Mouse (Mus musculus): Measurements from ENCODE around the gene Gm20431.

Gene Gm20431

DNA sequence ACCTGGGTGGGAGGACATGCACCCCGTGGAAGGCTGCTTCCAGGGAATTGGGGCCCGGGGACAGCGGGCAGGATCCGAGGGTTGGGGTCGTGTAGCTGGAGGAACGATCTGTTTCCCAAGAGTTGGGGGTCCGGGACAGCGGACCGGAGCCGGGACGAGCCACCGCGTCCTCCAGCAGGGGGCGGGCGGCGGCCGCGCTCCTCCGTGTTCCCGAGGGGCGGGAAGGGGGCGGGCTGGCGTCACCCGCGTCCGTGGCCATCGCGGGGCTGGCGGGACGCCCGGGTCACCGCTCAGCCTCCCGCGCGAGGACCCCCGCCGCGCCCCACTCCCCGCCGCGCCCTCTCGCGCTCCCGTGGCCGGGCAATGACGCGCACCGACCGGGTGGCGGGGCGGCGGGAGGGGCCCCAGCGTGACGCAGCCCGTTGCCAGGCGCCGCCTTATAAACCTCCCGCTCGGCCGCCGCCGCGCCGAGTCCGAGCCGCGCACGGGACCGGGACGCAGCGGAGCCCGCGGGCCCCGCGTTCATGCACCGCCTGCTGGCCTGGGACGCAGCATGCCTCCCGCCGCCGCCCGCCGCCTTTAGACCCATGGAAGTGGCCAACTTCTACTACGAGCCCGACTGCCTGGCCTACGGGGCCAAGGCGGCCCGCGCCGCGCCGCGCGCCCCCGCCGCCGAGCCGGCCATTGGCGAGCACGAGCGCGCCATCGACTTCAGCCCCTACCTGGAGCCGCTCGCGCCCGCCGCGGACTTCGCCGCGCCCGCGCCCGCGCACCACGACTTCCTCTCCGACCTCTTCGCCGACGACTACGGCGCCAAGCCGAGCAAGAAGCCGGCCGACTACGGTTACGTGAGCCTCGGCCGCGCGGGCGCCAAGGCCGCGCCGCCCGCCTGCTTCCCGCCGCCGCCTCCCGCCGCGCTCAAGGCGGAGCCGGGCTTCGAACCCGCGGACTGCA is 27.5 kb upstream of the Gm20431 start, which contains the start of gene Cebpb:
Cebpb (plus strand) TSS at position 418 of the 954 bp plus-strand sequence.
- peak; percentile 91 for DNase-seq

DNA sequence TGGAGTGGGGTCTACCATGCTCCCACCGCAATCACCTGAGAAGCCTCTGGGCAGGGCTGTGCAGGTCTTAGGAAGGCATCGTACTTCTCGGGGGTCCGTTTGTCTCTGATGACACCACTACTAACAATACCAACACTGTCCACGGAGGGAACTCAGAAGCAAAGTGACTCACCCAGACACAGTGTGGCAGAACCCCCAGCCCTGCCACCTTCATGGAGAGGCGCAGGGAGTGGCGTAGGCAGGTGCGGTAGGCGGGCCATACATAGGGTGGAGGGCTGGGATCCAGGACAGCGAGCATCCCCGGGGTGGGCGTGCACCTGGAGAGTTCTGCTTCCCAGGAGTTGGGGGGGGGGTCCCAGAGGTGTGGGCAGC is 26.8 kb upstream of the Gm20431 start:
- DNase-seq = no peak

DNA sequence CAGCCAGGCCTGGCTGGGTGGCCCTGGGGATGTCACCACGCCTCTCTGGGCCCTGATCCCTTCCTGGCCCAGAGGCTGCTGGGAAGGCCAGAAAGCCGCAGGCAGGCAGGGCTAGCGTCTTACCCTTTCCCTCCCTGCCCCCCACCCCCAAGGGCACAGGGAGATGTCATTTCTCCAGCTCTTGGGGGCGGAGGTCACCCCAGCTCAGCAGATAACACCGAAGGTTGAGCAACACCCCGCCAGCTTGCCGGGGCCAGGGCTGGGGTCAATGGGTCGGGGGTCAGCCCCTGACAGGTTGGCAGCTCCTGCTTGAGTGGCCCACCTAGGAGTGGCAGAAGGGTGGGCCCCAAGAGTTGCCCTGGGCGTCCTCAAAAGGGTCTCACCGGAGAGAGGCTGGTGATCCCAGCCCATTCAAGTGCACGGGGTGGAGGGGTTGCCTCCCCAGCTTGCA is 26.4 kb upstream of the Gm20431 start:
- no peak for DNase-seq

DNA sequence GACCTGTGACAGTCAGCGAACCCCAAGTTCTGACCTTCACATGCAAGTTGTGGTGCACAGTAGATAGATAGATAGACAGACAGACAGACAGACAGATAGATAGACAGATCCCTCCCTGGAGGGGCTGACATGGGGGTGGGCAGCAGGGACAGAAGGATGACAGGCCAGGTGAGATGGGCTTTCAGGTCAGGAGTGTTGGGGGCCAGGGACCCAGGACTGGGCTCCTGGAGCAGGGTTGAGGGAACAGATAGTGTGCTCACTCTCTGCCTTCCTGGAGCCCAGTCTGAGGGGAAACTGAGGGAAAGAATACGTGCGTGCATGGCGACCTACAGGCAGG is 25.9 kb upstream of the Gm20431 start:
- DNase-seq = no peak

DNA sequence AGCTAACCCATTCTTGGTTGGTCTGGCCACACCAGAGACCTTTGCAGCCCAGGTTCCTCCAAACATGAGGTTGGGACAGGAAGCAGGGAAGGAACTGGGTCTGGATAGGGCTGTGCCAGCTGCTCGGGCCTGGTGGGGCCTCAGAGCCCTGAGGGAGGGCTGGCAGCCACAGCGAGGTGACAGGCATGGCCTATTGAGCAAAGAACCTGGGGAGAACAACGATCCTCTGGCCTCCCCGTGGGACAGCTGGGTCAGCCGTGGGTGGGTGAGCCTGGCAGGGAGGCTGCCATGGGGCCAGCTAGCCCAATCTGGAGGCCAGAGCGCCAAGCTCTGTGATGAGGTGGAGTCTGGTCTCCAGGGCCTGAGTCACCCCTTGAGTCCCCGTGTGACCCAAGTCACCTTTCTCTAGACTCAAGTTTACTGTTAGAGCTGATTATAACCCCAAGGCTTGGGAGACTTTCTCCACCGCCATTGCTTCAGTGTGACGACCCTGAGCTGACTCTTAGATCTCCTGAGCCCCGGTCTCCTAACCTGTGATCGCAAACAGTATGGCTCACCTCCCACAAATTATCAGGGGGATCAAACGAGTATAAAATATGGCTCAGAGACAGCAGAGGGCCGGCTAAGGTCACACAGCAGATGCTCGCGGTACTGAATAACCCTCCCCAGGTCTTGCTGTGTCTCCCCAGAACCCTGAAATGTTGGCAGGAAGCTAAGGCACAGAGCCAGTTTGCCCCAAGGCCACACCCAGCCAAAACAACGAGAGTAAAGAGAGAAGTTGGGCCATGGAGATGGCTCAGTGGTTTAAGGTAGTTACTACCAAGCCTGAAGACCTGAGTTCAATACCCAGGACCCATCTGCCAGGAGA is 25.3 kb upstream of the Gm20431 start:
- no peak for DNase-seq

DNA sequence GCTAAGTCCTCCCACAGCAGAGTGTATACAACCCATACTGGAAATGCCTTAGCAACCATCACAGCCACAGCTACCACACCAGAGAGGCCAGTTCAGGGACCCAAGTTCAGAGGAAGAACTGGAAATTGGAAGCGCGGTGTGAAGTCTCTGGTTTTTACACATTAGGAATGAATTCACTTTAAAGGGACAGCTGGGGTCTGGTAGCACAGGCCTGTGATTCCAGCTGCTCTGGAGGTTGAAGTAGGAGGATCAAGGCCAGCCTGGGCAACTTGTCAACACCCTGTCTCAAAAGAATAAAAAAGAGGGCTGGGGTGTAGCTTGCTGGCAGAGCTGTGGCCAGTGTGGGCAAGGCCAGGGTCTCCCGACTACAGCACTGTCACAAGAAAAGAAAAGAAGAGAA is 24.6 kb upstream of the Gm20431 start:
- DNase-seq = no peak

DNA sequence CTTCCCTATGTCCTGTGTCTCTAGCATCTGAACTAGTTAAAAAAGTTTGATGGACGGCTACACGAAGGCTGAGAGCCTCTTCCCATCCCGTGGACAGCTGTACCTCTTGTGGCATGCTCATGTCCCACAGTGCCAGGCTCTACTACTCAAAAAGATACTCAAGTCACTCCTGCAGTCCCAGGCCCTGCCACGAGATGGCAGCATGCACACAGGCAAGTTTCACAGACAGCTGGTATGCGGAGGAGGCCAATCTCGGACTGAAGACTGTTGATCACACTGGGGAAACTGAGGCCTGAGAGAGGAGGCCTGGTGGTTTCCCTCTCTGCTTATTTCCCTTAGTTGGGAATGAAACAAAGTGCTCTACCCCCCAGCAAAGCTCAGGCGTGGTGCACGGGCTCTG is 23.8 kb upstream of the Gm20431 start:
- DNase-seq = peak; percentile 98

DNA sequence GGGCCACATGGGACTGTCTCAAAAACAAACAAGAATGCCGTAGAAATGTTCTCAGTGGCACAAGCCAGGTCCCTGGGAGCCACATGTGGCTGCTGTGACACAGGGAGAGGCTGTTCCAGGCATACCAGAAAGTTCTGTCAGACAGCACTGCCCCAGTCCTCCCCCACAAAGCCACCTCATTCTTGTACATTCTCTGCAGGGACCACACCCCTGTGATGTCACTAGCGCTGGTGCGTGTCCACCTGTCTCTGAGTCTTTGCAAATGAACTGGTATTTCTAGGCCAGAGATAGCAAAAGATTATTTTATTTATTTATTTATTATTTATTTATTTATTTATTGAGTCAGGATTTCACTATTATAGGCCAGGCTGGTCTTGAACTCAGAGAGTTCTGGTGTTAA is 22.4 kb upstream of the Gm20431 start:
- no peak for DNase-seq

DNA sequence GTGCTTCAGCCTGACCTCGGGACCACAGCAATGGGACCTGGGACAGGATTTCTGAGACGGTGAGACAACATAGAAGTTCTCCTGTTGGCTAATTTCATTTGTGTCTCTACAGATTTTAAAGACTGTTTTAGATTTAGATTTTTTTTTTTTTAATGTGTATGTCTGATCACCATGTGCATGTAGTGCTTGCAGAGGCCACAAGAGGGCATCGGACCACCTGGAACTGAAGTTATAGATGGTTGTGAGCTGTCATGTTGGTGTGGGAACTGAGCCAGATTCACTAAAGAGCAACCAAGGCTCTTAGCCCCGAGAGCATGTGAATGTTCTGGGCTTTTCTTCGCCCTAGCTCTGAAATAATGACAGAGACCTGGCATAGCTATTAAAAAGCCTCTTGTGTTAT is 19.4 kb upstream of the Gm20431 start:
- DNase-seq = peak; percentile 72

DNA sequence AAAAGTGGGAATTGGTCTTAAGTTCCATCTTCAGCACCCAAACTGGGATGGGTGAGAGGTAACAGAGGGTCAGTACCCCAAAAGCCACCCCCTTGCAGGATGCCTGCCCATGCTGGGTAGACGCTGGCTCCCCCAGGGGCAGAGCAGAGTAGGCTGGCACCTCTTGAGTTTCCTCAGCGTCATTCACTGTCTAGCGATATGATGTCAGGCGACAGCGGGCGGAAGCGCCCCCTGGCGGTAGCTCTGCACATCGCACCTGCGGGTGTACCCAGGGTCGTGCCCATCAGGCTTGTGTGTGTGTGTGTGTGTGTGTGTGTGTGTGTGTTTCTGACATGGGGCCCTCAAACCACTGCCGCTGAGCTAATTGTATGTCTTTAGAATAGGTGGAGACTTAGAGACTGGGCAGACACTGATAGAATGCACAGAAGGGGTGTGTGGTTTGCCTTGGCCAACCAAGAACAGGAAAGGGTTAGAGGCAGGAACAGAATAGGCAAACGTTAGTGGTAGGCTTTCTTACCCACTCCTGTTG is 18.7 kb upstream of the Gm20431 start:
- peak; percentile 89 for DNase-seq

DNA sequence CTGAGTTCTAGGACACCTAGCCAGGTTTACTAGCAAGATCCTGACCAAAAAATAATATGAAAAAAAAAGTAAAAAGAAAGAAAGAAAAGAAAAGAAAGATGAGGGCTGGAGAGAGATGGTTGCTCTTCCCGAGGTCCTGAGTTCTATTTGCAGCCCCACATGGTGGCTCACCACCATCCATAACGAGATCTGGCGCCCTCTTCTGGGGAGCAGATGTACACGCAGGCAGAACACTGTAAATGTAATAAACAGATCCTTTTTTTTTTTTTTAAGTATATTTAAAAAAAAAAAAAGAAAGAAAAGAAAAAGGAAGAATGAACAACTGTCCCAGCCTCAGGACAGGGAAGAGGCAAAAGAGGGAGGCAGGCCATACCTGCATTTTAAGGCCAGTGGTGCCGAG is 17.3 kb upstream of the Gm20431 start:
- no peak for DNase-seq

DNA sequence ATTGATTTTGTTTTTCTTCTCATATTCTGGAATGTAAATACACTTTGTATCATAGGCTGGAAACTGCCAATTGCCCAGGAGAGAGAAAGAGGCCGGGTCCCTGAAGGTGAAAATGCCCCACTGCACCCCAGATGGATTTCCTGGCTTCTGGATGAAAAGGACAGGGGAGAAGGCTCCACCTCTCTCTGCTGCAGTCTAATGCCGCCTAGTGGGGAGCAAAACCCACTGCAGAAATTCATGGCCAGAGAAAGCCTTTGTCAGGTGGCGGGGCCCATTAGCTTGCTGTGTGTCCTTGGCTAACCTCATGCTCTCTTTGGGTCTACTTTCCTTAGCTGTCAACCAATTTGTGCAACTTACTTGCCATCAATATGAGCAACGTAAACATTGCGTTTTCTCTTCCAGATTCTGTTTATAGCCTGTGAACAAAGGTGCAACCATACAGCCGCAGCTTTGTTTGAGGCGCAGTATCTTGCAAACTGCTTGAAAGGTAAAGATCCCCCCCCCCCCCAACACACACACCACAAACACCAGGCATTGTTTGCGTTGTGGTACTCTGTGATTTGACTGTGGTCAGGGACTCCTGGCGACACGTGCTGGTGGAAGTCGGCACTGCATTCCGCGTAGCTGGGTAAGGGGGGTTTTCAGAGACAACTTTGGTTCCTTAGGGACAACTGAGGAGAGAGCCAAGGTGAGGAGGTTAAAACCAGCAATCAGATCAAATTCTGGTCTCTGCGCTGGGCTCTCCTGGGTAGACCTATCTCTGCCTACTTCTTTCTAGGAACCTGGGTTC is 14.0 kb upstream of the Gm20431 start:
- DNase-seq = peak; percentile 58

DNA sequence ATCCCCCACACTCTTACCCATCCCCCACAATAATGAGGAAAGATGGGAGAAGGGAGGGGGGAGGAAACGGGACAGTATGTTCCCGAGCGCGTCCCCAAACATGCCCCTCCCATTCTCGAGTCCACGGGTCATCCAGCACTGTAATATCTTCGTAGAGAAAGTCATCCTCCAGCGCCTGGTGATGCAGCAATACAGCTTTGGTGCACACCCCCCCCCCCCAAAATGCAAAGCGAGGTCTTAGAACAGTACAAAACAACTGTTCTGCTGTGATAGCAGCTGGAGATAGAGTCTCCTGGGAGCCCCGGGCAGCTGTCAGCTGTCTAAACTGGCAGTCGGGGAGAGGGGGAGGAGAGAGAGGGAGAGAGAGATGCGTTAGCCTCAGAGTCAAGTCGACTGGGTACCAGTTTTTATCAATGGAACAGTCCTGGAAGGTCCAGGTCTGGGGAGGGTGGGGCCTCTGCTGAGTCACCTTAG is 11.0 kb upstream of the Gm20431 start:
- DNase-seq = no peak

DNA sequence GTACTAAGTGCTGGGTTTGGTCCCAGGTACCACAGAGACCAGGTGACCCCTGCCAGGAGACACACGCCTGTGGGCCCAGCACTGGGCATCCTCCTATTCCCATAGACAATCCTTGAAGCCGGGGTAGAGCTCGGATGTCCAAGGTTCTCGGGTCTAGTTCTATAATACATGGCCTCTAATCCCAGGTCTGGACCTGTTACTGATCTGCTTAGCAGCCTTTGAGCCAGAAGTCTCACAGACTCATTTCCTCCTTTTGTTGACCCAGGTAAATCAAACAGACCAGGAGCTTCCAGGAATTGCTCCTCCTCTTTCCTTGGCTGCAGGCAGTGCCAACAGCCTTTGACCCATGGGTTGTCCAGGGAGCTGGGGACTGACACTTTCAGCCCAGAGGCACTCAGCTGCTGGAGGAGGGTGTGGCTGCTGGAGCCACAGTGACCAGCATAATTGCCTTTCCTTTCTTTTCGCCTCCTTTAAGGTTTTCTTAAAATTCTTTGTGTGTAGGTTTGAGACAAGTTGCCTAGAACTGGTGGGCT is 9.9 kb upstream of the Gm20431 start:
- DNase-seq = no peak

DNA sequence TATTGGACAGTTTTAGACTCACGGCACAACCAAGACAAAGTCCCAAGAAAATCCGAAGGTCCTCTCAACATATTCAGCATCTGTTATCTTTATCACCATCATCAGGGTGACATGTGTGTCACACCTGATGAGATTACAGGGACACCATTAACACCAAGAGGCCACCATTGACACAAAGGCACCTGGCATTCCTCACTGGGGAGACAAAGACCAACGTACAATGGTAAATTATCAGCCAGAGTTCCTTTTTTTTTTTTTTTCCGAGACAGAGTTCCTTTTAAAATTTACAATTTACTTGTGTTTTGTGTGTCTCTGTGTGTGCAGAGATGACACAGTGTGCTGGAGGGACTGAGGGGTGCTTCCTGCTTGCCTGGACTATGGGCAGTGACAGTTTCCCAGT is 8.1 kb upstream of the Gm20431 start:
- DNase-seq = no peak

DNA sequence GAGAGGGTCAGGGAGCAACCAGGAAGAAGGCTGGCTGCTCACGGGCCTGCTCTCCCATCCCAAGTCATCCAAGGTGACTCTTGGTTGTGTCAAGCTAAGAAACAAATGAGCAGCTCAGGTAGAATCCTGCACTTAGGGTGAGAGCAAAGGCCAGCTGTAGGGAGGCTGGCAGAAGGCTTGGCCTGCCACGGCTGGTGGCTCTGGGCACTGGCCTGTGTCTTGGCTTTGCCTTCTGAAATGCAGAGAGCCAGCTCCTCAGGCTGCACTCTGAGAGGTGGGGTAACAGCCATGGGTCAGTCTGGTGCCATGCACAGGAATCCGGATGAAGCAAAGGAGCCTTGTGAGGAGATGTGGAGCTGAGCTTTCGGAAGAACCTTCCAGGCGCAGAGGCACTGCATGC is 7.1 kb upstream of the Gm20431 start:
- no peak for DNase-seq

DNA sequence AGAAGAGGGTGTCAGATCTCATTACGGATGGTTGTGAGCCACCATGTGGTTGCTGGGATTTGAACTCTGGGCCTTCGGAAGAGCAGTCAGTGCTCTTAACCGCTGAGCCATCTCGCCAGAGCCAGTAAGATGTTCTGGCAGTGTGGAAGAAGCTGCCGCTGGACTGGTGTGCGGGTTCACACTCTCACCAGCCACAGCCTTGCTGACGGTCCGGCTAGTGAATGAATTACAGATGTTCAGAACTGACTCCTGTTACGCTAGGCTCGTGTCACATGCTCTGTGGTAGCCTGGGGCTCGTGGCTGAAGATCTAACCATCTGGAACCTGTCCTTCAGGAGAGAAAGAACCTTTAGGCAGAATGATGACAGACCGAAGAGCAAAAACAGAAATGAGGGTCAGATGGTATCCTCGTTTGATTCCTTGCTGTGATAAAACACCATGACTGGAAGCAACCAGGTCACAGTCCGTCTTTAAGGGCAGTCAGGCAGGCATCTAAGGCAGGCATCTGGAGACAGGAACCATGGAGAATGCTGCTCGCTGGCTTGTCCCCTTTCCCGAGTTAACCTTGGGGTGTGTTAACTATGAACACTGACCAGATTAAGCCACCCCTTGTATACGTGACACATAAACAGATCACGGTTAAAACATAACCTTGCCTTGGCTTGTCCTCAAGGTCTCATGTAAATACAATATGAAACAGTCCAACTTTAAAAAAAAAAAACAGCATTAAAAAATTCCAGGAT is 4.8 kb upstream of the Gm20431 start:
- no peak for DNase-seq

DNA sequence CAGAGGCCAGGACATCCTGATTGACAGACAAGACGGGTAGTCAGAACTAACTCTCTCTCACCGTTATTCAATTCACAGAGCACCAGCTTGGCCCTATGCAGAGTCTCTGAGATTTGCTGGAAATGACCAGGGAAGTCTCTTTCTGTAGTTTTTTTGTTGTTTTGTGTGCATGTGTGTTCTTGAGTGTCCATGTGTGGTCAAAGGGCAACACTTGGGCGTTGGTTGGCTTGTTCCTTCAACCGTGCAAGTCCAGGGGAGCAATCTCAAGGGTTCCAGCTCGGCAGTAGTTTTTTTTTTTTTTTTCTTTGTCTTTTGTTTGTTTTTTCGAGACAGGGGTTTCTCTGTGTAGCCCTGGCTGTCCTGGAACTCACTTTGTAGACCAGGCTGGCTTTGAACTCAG is 1.4 kb upstream of the Gm20431 start:
- DNase-seq = no peak

DNA sequence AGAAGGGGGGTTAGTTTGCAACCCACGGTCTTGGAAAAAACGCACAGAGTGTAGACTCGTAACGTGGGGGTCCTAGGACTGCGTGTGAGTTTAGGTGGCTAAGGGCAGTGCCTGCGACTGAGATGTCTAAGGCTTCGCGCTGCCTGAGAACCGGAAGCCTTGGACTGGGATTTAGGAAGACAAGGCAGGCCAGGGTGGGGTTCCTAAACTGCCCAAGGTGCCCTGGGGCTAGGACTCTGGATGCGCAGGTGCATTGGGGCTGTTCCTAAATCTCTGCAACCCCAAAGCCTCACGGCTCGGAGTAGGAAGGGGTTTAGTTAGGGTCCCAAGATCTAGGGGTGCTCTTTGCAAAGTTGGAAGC is 705 bp downstream of the Gm20431 start:
- no peak for DNase-seq

DNA sequence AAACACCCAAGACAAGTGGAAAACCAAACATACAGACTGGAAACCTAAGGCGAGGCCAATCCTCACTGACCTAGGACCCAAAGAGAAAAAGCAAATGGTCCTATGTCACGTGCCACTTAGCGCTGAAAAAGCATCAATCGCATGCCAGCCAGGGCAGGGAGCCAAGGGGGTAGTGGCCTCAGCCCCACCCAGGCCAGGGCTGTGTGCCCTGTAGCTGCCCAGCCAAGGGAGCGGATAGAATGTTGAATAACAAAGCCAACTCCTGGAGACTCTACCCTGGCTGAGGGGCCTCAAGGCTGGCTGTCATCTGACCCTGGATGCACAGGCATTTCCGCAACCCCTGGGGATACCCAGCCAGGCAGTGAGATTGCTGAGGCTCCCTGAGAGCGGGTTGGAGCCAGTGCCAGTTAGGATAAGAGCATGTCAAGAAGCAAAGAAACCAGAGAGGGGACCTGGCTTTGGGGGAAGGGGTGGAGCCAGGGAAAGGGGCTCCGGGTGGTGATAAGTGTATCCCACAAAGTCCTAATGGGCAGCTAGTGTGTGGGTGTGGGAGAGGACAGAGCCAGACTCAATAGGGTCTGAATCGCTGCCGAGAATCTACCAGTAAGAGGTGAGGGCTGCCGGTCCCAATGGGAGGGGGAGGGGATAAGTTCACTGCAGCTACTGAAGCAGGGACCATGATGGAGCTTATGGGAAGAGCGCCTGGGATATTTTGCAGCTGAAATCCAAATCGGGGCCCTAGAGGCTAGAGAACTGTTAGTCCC is 1.3 kb downstream of the Gm20431 start:
- DNase-seq = peak; percentile 86
